Mouse (Mus musculus) neural tube, embryonic 13.5 days (tissue): Measurements from ENCODE around the gene Cdk8. TPM values are rescaled to one million over a fixed set of nuclear protein-coding genes. Genes with fewer than 3 reads are reported as not detected.
"Not testable (repeated sequence)": the region's sequence is repeated elsewhere in the genome, so short reads cannot be mapped to it uniquely, and the experiment has no call there.

ENCODE experiments used
- ATAC-seq: fragments of 200-750 bp; cut with Nextera tagmentation; 2 replicates; pipeline ENCODE4 v1.8.0; 2017; ENCODE audit warnings: low read depth, mild to moderate bottlenecking, moderate TSS enrichment, moderate library complexity
- H3K27ac ChIP-seq: fragments of 300-500 bp; sonication (generic); replicated peaks from 2 replicates; pipeline ENCODE4 v1.5.1; 2015; ENCODE audit warnings: moderate library complexity, mild to moderate bottlenecking, inconsistent platforms
- H3K27me3 ChIP-seq: fragments of 300-500 bp; sonication (generic); 2 replicates; pipeline ENCODE4 v1.6.1; 2015; ENCODE audit warnings: mild to moderate bottlenecking, inconsistent platforms
- H3K36me3 ChIP-seq: fragments of 300-500 bp; sonication (generic); 2 replicates; pipeline ENCODE4 v1.6.1; 2015; ENCODE audit warnings: mild to moderate bottlenecking, inconsistent platforms
- H3K4me1 ChIP-seq: fragments of 300-500 bp; sonication (generic); replicated peaks from 2 replicates; pipeline ENCODE4 v1.6.1; 2015; ENCODE audit warnings: inconsistent platforms
- H3K4me2 ChIP-seq: fragments of 300-500 bp; sonication (generic); 2 replicates; pipeline ENCODE4 v1.6.1; 2015; ENCODE audit warnings: inconsistent platforms, mild to moderate bottlenecking, moderate library complexity
- H3K4me3 ChIP-seq: fragments of 300-500 bp; sonication (generic); 2 replicates; pipeline ENCODE4 v1.5.1; 2015; ENCODE audit warnings: mild to moderate bottlenecking, inconsistent platforms
- H3K9ac ChIP-seq: fragments of 300-500 bp; sonication (generic); 2 replicates; pipeline ENCODE4 v1.6.1; 2015; ENCODE audit warnings: moderate library complexity, mild to moderate bottlenecking, inconsistent platforms
- H3K9me3 ChIP-seq: fragments of 300-500 bp; sonication (generic); 2 replicates; pipeline ENCODE4 v1.6.1; 2016; ENCODE audit warnings: inconsistent platforms
- WGBS: fragments of 180-500 bp; shearing (Covaris S2); methylation state at CpG from one replicate; pipeline ENCODE4 v1.1.7; 2015; 5-methylcytosine and 5-hydroxymethylcytosine counted together
- polyA plus RNA-seq: library from polyadenylated mRNA; unstranded; fragments of >200 nt; fragmentation: Nextera tagmentation; extraction: Ambion mirVana; gene quantifications from 2 replicates; pipeline ENCODE4 v1.2.1, GENCODE M21; 2015

Gene Cdk8
- polyA plus RNA-seq = 20.4 and 21.7 TPM in 2 replicates

- H3K9ac ChIP-seq = peak within 1 kb of the TSS; percentile 91
- H3K4me1 ChIP-seq = peaks cover 33% of the 10 kb centered on the region
- H3K27ac ChIP-seq = peak within 1 kb of the TSS; percentile 92
- no peaks in the 10 kb centered on the region for H3K36me3 ChIP-seq
- H3K27me3 ChIP-seq = no peaks in the 10 kb centered on the region
- H3K4me2 ChIP-seq = peak within 1 kb of the TSS; percentile 87
- no peaks in the 10 kb centered on the region for H3K9me3 ChIP-seq
- peak; percentile 92 for ATAC-seq
- H3K4me3 ChIP-seq = peak within 1 kb of the TSS; percentile 84
- under 1% methylated on average over 69 of the region's 102 CpGs for WGBS
These were observed at the start of gene Cdk8 for GRCm38 (mm10) chr5:146230864-146231654. Cdk8 (plus strand) TSS chr5:146231230.

- 87% methylated on average over 4 of the region's 4 CpGs for WGBS
- not testable (repeated sequence) for H3K4me2 ChIP-seq, H3K27me3 ChIP-seq, H3K27ac ChIP-seq, H3K9me3 ChIP-seq, H3K36me3 ChIP-seq, H3K4me1 ChIP-seq, H3K4me3 ChIP-seq, ATAC-seq, H3K9ac ChIP-seq
These were observed 45.8 kb upstream of the Cdk8 start, which contains the start of gene 1700001J03Rik for GRCm38 (mm10) chr5:146185204-146185603. 1700001J03Rik (minus strand) TSS chr5:146185304.

GRCm38 (mm10) chr5:146187441-146187840 is 43.6 kb upstream of the Cdk8 start:
- H3K36me3 ChIP-seq, H3K4me1 ChIP-seq, ATAC-seq, H3K4me3 ChIP-seq, H3K4me2 ChIP-seq, H3K27ac ChIP-seq, H3K9me3 ChIP-seq, H3K9ac ChIP-seq, H3K27me3 ChIP-seq: not testable (repeated sequence)
- 34% methylated on average over 5 of the region's 5 CpGs for WGBS

GRCm38 (mm10) chr5:146188144-146188543 is 42.9 kb upstream of the Cdk8 start:
- WGBS = 82% methylated on average over 1 of the region's 1 CpGs
- Histone ChIP-seq H3K4me1 (no peaks in the 10 kb centered on the region), H3K27me3 (no peaks in the 10 kb centered on the region), H3K36me3 (no peaks in the 10 kb centered on the region), H3K4me2 (no peak overlapping the region), H3K4me3 (no peak overlapping the region), H3K27ac (no peak overlapping the region), H3K9ac (no peak overlapping the region), H3K9me3 (no peaks in the 10 kb centered on the region)
- ATAC-seq = no peak

- Histone ChIP-seq H3K27me3 (no peaks in the 10 kb centered on the region), H3K4me1 (no peaks in the 10 kb centered on the region), H3K9me3 (no peaks in the 10 kb centered on the region), H3K9ac (no peak overlapping the region), H3K4me3 (no peak overlapping the region), H3K36me3 (no peaks in the 10 kb centered on the region), H3K27ac (no peak overlapping the region), H3K4me2 (no peak overlapping the region)
- ATAC-seq = no peak
- 82% methylated on average over 7 of the region's 7 CpGs for WGBS
These were observed 42.3 kb upstream of the Cdk8 start for GRCm38 (mm10) chr5:146188712-146189111.

GRCm38 (mm10) chr5:146190093-146190492 is 40.9 kb upstream of the Cdk8 start:
- Histone ChIP-seq H3K36me3 (no peaks in the 10 kb centered on the region), H3K27me3 (no peaks in the 10 kb centered on the region), H3K4me2 (no peak overlapping the region), H3K27ac (no peak overlapping the region), H3K9ac (no peak overlapping the region), H3K9me3 (no peaks in the 10 kb centered on the region), H3K4me1 (no peaks in the 10 kb centered on the region), H3K4me3 (no peak overlapping the region)
- ATAC-seq = no peak
- 77% methylated on average over 4 of the region's 4 CpGs for WGBS

GRCm38 (mm10) chr5:146190501-146191269 is 40.3 kb upstream of the Cdk8 start:
- H3K4me1 ChIP-seq = no peaks in the 10 kb centered on the region
- H3K27me3 ChIP-seq = no peaks in the 10 kb centered on the region
- ATAC-seq = no peak
- H3K9me3 ChIP-seq = no peaks in the 10 kb centered on the region
- H3K9ac ChIP-seq = no peak overlapping the region
- WGBS = 62% methylated on average over 3 of the region's 3 CpGs
- H3K36me3 ChIP-seq = no peaks in the 10 kb centered on the region
- no peak overlapping the region for H3K4me3 ChIP-seq
- no peak overlapping the region for H3K27ac ChIP-seq
- no peak overlapping the region for H3K4me2 ChIP-seq

DNA sequence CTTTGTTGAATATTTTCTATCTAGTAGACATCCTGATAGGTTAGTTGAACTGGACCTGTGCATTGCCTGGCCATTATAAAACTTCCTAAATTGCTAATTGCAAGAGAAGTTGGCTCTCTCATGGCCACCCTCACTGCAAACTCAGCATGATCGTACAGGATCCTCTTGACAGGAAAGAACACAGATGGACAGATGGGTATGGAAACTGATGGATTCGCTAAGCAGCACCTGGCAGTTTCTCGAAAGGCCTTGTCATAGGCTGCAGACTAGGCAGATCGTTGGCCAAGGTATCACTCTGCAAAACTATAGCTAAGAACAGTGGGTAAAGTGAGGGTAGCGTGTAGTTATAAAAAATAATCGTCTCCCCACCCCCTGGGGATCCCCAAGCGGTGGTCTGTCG is 37.7 kb upstream of the Cdk8 start:
- 87% methylated on average over 8 of the region's 8 CpGs for WGBS
- H3K36me3 ChIP-seq = peaks cover 9% of the 10 kb centered on the region; the same call in 1 of the 2 replicates

GRCm38 (mm10) chr5:146199073-146199472 is 32.0 kb upstream of the Cdk8 start:
- Histone ChIP-seq H3K27me3 (no peaks in the 10 kb centered on the region), H3K9me3 (peaks cover 8% of the 10 kb centered on the region; the same call in 1 of the 2 replicates), H3K27ac (no peak overlapping the region), H3K36me3 (peaks cover 45% of the 10 kb centered on the region), H3K4me1 (no peaks in the 10 kb centered on the region), H3K4me2 (no peak overlapping the region), H3K9ac (no peak overlapping the region), H3K4me3 (no peak overlapping the region)
- no peak for ATAC-seq

More for the DNA sequence above, 37.7 kb upstream of the Cdk8 start:
- Histone ChIP-seq H3K9ac (no peak overlapping the region), H3K27ac (no peak overlapping the region), H3K27me3 (no peaks in the 10 kb centered on the region), H3K9me3 (no peaks in the 10 kb centered on the region), H3K4me2 (no peak overlapping the region), H3K4me1 (no peaks in the 10 kb centered on the region), H3K4me3 (no peak overlapping the region)
- ATAC-seq = no peak

DNA sequence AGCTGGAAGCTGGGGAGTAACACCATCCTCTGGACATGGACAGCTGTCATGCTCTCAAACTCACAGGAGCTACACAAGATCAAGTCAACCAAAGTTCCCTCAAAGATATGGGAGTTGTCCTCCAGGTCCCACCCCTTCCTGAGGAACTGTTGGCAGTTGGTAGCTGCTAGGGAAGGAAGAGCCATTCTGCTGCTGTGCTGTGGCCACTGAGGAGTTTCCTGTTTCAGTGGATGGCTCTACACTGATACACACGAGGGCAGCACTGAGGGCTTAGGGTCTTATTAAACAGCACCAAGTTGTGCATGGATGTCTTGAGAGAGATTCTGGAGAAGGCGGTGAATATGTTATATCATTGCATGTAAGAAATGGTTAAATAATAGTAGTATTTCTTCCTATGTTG is 31.5 kb upstream of the Cdk8 start:
- Histone ChIP-seq H3K27ac (no peak overlapping the region), H3K9me3 (peaks cover 8% of the 10 kb centered on the region; the same call in 1 of the 2 replicates), H3K36me3 (peaks cover 49% of the 10 kb centered on the region), H3K9ac (no peak overlapping the region), H3K4me3 (no peak overlapping the region), H3K27me3 (no peaks in the 10 kb centered on the region), H3K4me1 (no peaks in the 10 kb centered on the region), H3K4me2 (no peak overlapping the region)
- no peak for ATAC-seq
- 90% methylated on average over 2 of the region's 2 CpGs for WGBS

DNA sequence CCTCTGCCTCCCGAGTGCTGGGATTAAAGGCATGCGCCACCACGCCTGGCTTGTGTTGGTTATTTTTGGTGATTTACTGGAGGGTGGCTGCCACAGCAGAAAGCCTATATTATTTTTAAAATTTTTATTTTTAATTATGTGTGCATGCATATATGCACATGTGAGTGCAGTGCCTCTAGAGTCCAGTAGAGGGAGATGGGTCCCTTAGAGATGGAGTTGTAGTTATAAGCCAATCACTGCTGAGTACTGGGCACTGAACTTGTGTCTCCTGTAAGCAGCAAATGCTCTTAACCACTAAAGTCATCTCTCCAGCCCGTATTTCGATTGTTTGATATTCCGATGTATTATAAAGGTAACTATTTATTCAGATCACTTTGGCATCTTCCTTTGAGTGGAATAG is 30.4 kb upstream of the Cdk8 start:
- H3K4me1 ChIP-seq = no peaks in the 10 kb centered on the region
- peaks cover 8% of the 10 kb centered on the region; the same call in 1 of the 2 replicates for H3K9me3 ChIP-seq
- H3K4me2 ChIP-seq = no peak overlapping the region
- no peak overlapping the region for H3K9ac ChIP-seq
- peaks cover 60% of the 10 kb centered on the region for H3K36me3 ChIP-seq
- no peak overlapping the region for H3K27ac ChIP-seq
- no peaks in the 10 kb centered on the region for H3K27me3 ChIP-seq
- H3K4me3 ChIP-seq = no peak overlapping the region
- WGBS = 95% methylated on average over 6 of the region's 6 CpGs
- no peak for ATAC-seq

DNA sequence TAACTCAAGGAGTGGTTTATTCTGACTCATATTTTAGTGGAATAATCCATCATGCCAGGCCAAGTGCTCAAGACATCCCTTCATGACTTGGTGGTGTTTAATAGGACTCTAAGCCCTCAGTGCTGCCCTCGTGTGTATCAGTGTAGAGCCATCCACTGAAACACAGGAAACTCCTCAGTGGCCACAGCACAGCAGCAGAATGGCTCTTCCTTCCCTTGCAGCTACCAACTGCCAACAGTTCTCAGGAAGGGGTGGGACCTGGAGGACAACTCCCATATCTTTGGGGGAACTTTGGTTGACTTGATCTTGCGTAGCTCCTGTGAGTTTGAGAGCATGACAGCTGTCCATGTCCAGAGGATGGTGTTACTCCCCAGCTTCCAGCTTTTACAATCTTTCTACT is 27.1 kb upstream of the Cdk8 start:
- ATAC-seq = no peak
- Histone ChIP-seq H3K4me3 (no peak overlapping the region), H3K9ac (no peak overlapping the region), H3K27ac (no peak overlapping the region), H3K36me3 (peaks cover 84% of the 10 kb centered on the region), H3K9me3 (peaks cover 8% of the 10 kb centered on the region; the same call in 1 of the 2 replicates), H3K27me3 (no peaks in the 10 kb centered on the region), H3K4me2 (no peak overlapping the region), H3K4me1 (no peaks in the 10 kb centered on the region)
- 88% methylated on average over 2 of the region's 2 CpGs for WGBS
